Mouse (Mus musculus): ENCODE measurements around the gene Spindoc.

The Spindoc gene

GRCm38 (mm10) chr19:7337781-7338342 lies 44.9 kb downstream of the Spindoc start:
- no peak for DNase-seq (ENCODE audit: low spot score in 2 of 2)

DNA sequence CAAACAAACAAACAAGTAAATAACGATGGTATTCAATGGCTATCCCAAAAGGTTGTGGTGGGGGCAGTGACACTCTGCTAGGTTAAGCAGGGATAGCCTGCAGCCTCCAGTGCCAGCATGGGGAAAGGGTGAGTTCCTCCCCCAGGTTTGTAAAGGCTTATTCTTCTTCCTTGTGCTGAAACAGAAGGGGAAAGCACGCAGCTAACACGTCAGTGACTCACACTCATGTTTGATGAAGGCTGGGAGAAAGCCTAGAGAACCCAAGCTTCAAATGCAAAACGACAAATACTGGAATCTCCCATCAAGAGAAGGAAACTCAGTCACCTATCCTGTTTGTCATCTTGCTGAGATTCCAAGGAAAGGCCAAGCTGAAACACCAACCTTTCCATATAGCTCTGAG lies 47.1 kb downstream of the Spindoc start:
- DNase-seq (ENCODE audit: low spot score in 2 of 2): no peak

DNA sequence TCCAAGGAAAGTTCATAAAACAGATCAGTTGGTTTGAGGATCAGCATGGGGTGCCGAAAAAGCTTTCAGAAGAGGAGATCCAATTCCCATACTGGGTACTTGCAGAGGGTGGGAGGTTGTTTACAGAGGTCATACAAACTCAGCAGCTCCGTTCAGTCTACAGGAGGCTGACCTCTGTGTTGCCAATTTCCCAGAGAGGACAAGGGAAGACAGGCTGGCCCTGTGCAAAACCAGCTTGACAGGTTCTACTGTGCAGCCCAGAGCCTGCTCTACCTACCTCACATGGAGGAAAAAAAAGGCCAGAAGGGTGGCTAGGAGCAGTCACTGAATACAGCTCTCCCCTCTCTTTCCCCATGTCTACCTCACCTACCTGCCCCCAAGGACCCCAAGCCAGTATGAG lies 48.7 kb downstream of the Spindoc start:
- DNase-seq (ENCODE audit: low spot score in 2 of 2): peak in 1 of 2 experiments; percentile 76

DNA sequence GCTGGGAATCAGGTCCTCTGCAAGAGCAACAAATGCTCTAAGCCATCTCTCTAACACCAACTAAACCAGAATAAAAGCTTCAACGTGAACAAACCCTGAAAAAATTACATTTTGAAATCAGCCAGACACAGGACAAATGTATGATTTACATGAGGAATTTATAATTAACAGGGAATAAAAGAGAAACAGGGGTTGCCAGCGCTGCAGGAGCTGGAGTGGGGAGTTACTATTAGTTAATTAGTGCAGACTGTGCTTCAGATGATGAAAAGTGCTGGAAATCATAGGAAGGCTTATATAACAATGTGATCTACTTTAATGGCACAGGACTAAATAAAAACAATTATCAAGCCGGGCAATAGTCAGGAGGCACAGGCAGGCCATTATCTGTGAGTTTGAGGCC lies 61.4 kb downstream of the Spindoc start:
- DNase-seq (ENCODE audit: low spot score in 2 of 2): no peak

GRCm38 (mm10) chr19:7320181-7320580 lies 62.6 kb downstream of the Spindoc start:
- DNase-seq (ENCODE audit: low spot score in 2 of 2): no peak

DNA sequence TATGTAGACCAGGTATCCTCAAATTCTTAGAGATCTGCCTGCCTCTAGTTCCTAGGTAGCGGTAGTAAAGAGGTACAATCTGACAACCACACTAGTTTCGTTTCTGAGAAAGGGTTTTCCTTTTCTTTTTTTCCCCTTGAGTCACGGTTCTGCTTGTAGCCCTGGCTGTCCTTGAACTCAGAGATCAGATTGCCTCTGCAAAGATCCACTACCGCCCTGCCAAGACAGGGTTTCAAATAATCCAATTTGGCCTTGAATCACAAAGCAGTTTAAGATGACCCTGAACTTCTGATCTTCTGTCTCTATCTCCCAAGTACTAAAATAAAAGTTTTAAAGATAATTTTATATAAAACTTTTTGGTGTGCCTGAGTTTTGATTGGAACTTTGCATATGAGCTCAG lies 65.1 kb downstream of the Spindoc start:
- no peak for DNase-seq (ENCODE audit: low spot score in 2 of 2)

DNA sequence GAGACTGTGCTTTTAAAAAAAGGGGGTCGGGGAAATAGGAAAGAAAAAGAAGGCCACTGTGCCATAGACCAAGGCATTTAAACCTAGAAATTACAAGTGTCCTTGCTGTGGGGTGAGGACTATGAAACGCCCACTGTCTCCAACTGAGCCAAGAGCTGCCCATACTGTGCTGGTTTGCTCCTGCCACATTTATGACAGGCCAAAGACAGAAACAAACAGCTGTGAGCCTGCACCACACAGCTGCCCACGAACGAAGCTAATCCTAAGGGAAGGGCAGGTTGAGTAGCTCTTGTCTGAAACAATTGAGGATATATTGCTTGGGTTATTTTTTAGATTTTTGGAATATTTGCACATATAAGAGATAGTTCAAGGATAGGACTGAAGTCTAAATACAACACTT lies 66.0 kb downstream of the Spindoc start:
- DNase-seq (ENCODE audit: low spot score in 2 of 2): no peak

GRCm38 (mm10) chr19:7315587-7315984 lies 67.2 kb downstream of the Spindoc start:
- no peak for DNase-seq (ENCODE audit: low spot score in 2 of 2)

GRCm38 (mm10) chr19:7314976-7315586 lies 67.7 kb downstream of the Spindoc start:
- no peak for DNase-seq (ENCODE audit: low spot score in 2 of 2)

DNA sequence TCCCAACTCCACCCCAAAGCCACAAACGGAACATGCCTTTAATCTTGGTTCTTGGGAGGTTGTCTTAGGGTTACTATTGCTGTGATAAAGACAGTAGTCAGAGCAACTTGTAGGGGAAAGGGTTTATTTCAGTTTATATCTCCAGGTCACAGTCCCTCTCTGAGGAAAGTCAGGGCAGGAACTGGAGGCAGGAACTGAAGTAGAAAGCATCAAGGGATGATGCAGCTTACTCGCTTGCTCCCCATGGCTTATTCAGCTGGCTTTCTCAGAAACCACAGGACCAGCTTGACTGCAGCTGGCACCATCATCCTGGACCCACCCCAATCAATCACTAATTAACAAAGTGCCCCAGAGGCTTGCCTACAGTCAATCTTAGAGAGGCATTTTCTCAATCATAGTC lies 69.1 kb downstream of the Spindoc start:
- no peak for DNase-seq (ENCODE audit: low spot score in 2 of 2)

DNA sequence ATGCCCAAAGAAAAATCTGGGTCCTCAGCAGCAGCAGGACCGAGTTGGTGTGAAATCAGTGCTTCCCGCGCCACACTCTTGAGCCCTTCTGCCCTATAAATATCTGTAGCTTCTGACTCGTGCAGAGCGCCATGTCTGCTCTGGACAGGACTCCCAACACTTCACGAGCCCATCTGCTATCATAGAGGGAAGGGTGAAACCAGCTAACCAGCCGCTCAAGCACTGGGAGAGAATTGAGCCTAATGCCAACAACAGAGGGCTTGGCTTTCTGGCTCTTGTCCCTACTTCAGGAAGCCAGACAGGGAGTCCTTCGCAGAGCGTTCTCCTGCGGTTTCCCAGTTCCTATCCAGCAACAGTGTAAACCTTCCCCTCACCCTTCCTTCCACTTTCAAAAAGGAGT lies 71.5 kb downstream of the Spindoc start:
- DNase-seq (ENCODE audit: low spot score in 2 of 2): no peak

GRCm38 (mm10) chr19:7310704-7311103 lies 72.1 kb downstream of the Spindoc start:
- DNase-seq (ENCODE audit: low spot score in 2 of 2): peak; percentile 78 to 81

DNA sequence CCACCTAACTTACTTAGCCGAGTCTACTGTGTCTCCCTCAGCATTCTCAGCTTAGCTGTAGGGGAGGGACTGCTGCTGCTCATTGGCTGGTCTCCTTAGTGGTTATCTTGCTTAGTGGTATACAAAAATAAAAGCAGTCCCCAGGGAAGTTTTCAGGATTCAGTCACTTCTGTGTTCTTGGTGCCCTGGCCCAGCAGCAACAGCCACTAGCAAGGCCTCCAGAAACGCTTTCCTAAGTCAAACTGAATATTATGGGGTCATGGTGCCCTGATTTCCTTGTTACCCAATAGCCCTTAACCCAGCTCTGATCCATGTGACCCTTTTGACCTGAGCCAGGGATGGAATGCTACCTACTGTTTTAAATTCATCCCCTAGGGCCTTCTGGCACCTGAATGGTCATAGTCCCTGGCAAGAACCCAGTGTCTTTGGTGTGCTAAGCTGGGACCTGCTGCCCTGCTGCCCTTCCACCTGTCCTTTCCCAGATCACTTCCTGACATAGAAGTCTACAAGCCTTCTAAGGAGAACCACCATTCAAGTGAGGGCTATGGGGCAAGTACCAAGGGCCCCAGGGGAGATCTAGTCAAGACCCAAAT lies 73.0 kb downstream of the Spindoc start:
- no peak for DNase-seq (ENCODE audit: low spot score in 2 of 2)

- peak; percentile 51 to 67 for DNase-seq (ENCODE audit: low spot score in 2 of 2)
Observed at GRCm38 (mm10) chr19:7307995-7308770, 74.6 kb downstream of the Spindoc start.

DNA sequence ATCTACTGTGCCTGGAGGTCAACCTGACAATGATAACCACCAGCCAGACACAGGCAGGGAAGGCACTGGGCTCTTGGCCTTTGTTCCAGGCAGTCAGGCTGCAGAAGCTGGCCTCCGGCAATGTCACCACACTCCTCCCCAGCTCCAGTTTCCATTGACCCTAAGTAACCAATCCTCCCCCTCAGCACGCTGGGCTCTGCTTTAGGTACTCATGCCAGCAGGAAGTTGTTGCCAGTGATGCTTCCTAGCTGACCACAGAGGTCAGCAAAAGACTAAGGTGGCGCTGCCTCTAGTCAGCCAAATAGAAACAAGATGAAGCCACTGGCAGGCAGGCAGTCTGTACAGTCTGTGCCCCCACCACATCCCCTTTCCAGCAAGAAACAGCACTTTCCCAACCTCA lies 75.8 kb downstream of the Spindoc start:
- DNase-seq (ENCODE audit: low spot score in 2 of 2): no peak

- no peak for DNase-seq (ENCODE audit: low spot score in 2 of 2)
Observed at GRCm38 (mm10) chr19:7305380-7306310, 77.1 kb downstream of the Spindoc start.

DNA sequence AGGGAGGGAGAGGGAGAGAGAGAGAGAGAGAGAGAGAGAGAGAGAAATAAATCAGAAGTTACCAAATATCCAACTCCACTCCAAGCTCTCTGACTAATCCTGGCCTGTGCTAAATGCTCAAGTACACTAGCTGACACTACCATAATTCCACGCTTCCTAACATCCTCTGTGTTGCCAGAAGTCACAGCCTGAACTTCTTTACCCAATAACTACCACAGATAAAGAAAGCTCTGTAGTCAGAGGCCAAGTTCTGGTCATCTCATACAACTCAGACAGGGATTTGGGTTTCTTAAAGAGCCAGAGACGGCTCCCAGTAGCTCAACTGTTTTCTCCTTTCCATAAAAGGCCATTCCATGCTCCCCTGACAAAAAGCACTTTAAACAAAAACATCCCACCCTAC lies 78.0 kb downstream of the Spindoc start:
- no peak for DNase-seq (ENCODE audit: low spot score in 2 of 2)
